Mouse (Mus musculus) C2C12 (cell line): Measurements from ENCODE around the gene Zfyve28.

ENCODE experiments used
- CTCF ChIP-seq: IDR thresholded peaks from one replicate; pipeline ENCODE4 v1.5.1; 2011; ENCODE audit not compliant: control insufficient read depth, insufficient read depth, insufficient read length
- MYOG ChIP-seq: IDR thresholded peaks from one replicate; pipeline ENCODE4 v1.6.1; 2011; ENCODE audit not compliant: control insufficient read depth, insufficient read length; ENCODE audit errors: extremely low read depth
- USF1 ChIP-seq: IDR thresholded peaks from one replicate; pipeline ENCODE4 v1.6.1; 2011; ENCODE audit warnings: low read depth, mild to moderate bottlenecking, control low read depth, moderate library complexity

DNA sequence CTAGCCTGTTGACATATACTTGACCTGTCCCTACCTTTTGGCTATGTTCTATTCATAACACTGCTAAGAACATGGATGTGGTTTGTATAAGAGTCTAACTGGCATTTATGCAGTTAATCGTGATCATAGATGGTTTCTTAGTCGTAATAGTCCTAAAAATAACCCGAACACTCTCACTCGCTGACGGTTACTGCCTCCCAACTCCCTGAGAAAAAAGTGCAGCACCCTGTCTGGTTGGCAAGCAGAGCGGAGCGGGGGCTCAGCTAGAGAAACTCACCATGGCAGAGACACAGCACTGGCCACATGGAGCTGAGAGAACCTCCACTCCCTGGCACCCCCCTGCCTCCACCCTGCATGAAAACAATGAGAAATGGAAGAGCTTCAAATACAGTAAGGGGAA lies 7.3 kb downstream of the Zfyve28 start:
- TF ChIP-seq MYOG (no peak), CTCF (no peak), USF1 (no peak)
